Mouse (Mus musculus): ENCODE data around the gene Gm8300. TPM values are rescaled to one million over a fixed set of nuclear protein-coding genes. Genes with fewer than 3 reads are reported as not detected.
"Not testable (repeated sequence)": the region's sequence is repeated elsewhere in the genome, so short reads cannot be mapped to it uniquely, and the experiment has no call there.

Gene Gm8300
- polyA plus RNA-seq, 2 experiments, result not detected

- no peaks in the 10 kb centered on the region for H3K27me3 ChIP-seq (ENCODE audit: control insufficient read depth, insufficient read depth, low read length)
- peak within 1 kb of the TSS; percentile 93 for H3K4me3 ChIP-seq (ENCODE audit: insufficient read depth in 1 of 2, low read depth in 2 of 2, low read length in 2 of 2)
- H3K27ac ChIP-seq, result peak within 1 kb of the TSS; percentile 51
- WGBS (ENCODE audit: insufficient replicate concordance), result 3% methylated on average over 44 of the region's 45 CpGs
- H3K36me3 ChIP-seq (replicated peaks; ENCODE audit: control insufficient read depth, insufficient read depth, low read depth), result peaks cover 14% of the 10 kb centered on the region
- peak; percentile 94 for ATAC-seq (ENCODE audit: insufficient read depth)
- peak within 1 kb of the TSS; percentile 97 for H3K9ac ChIP-seq (replicated peaks)
- peak within 1 kb of the TSS; percentile 73 for H3K4me2 ChIP-seq (ENCODE audit: low read depth)
- H3K4me1 ChIP-seq (replicated peaks; ENCODE audit: control insufficient read depth in 2 of 2, insufficient read depth in 2 of 2, low read length in 1 of 2), result peaks cover 9 to 11% of the 10 kb centered on the region in 2 experiments
- TF ChIP-seq CTCF (IDR thresholded peaks at IDR 0.05; ENCODE audit: low read depth) (no peak), EP300 (IDR thresholded peaks at IDR 0.05; ENCODE audit: low read depth) (0 out of 2 replicates have a peak, but pooled peaks have one; percentile 34)
- no peaks in the 10 kb centered on the region for H3K9me3 ChIP-seq (ENCODE audit: control insufficient read depth, low read length)
- DNase-seq (ENCODE audit: low read depth in 3 of 3, low spot score in 3 of 3), result peak; percentile 89 to 92 (median 90)
Observed at GRCm38 (mm10) chr12:87471964-87472786, 41.9 kb upstream of the Gm8300 start, which contains the start of gene Snw1. TSS of gene Snw1 (minus strand) at chr12:87472274.

- Histone ChIP-seq H3K27me3 (ENCODE audit: control insufficient read depth, insufficient read depth, low read length) (no peaks in the 10 kb centered on the region), H3K36me3 (replicated peaks; ENCODE audit: control insufficient read depth, insufficient read depth, low read depth) (no peaks in the 10 kb centered on the region), H3K4me1 (replicated peaks; ENCODE audit: control insufficient read depth in 2 of 2, insufficient read depth in 2 of 2, low read length in 1 of 2) (peaks cover 9 to 11% of the 10 kb centered on the region in 2 experiments), H3K9me3 (ENCODE audit: control insufficient read depth, low read length) (no peaks in the 10 kb centered on the region), H3K4me2 (ENCODE audit: low read depth) (no peak overlapping the region), H3K9ac (replicated peaks) (no peak overlapping the region), H3K4me3 (ENCODE audit: insufficient read depth in 1 of 2, low read depth in 2 of 2, low read length in 2 of 2) (no peak overlapping the region), H3K27ac (no peak overlapping the region)
- 51% methylated on average over 3 of the region's 3 CpGs for WGBS (ENCODE audit: insufficient replicate concordance)
- ATAC-seq (ENCODE audit: insufficient read depth) (no peak), DNase-seq (ENCODE audit: low read depth in 3 of 3, low spot score in 3 of 3) (no peak)
- no peak for TF ChIP-seq CTCF (IDR thresholded peaks at IDR 0.05; ENCODE audit: low read depth)
Observed at GRCm38 (mm10) chr12:87474756-87475155, 39.4 kb upstream of the Gm8300 start.

- 77% methylated on average over 5 of the region's 5 CpGs for WGBS (ENCODE audit: insufficient replicate concordance)
- not testable (repeated sequence) for H3K4me2 ChIP-seq (ENCODE audit: low read depth)
Observed at GRCm38 (mm10) chr12:87482482-87482881, 31.6 kb upstream of the Gm8300 start.

GRCm38 (mm10) chr12:87488683-87489082 lies 25.4 kb upstream of the Gm8300 start:
- not testable (repeated sequence) for H3K9me3 ChIP-seq (ENCODE audit: control insufficient read depth, low read length); H3K27me3 ChIP-seq (ENCODE audit: control insufficient read depth, insufficient read depth, low read length); H3K4me2 ChIP-seq (ENCODE audit: low read depth); H3K27ac ChIP-seq; ATAC-seq (ENCODE audit: insufficient read depth); H3K36me3 ChIP-seq (replicated peaks; ENCODE audit: control insufficient read depth, insufficient read depth, low read depth); H3K4me3 ChIP-seq (ENCODE audit: insufficient read depth in 1 of 2, low read depth in 2 of 2, low read length in 2 of 2); DNase-seq (ENCODE audit: low read depth in 3 of 3, low spot score in 3 of 3); H3K4me1 ChIP-seq (replicated peaks; ENCODE audit: control insufficient read depth in 2 of 2, insufficient read depth in 2 of 2, low read length in 1 of 2); H3K9ac ChIP-seq (replicated peaks)
- WGBS (ENCODE audit: insufficient replicate concordance), result 22% methylated on average over 2 of the region's 2 CpGs

More at GRCm38 (mm10) chr12:87482482-87482881, 31.6 kb upstream of the Gm8300 start:
- H3K27ac ChIP-seq; H3K9me3 ChIP-seq (ENCODE audit: control insufficient read depth, low read length); H3K9ac ChIP-seq (replicated peaks); ATAC-seq (ENCODE audit: insufficient read depth); H3K4me1 ChIP-seq (replicated peaks; ENCODE audit: control insufficient read depth in 2 of 2, insufficient read depth in 2 of 2, low read length in 1 of 2); H3K4me3 ChIP-seq (ENCODE audit: insufficient read depth in 1 of 2, low read depth in 2 of 2, low read length in 2 of 2); H3K36me3 ChIP-seq (replicated peaks; ENCODE audit: control insufficient read depth, insufficient read depth, low read depth); H3K27me3 ChIP-seq (ENCODE audit: control insufficient read depth, insufficient read depth, low read length); DNase-seq (ENCODE audit: low read depth in 3 of 3, low spot score in 3 of 3): not testable (repeated sequence)

GRCm38 (mm10) chr12:87494421-87494820 lies 19.7 kb upstream of the Gm8300 start, which contains the start of gene Gm5788:
TSS of gene Gm5788 (plus strand) at chr12:87494721.
- WGBS (ENCODE audit: insufficient replicate concordance), result 77% methylated on average over 3 of the region's 3 CpGs
- ATAC-seq (ENCODE audit: insufficient read depth); H3K27me3 ChIP-seq (ENCODE audit: control insufficient read depth, insufficient read depth, low read length); H3K4me2 ChIP-seq (ENCODE audit: low read depth); H3K9ac ChIP-seq (replicated peaks); H3K27ac ChIP-seq; H3K4me1 ChIP-seq (replicated peaks; ENCODE audit: control insufficient read depth in 2 of 2, insufficient read depth in 2 of 2, low read length in 1 of 2); DNase-seq (ENCODE audit: low read depth in 3 of 3, low spot score in 3 of 3); H3K4me3 ChIP-seq (ENCODE audit: insufficient read depth in 1 of 2, low read depth in 2 of 2, low read length in 2 of 2); H3K36me3 ChIP-seq (replicated peaks; ENCODE audit: control insufficient read depth, insufficient read depth, low read depth); H3K9me3 ChIP-seq (ENCODE audit: control insufficient read depth, low read length): not testable (repeated sequence)

- not testable (repeated sequence) for H3K36me3 ChIP-seq (replicated peaks; ENCODE audit: control insufficient read depth, insufficient read depth, low read depth); ATAC-seq (ENCODE audit: insufficient read depth); H3K9ac ChIP-seq (replicated peaks); H3K27ac ChIP-seq; H3K9me3 ChIP-seq (ENCODE audit: control insufficient read depth, low read length); H3K4me1 ChIP-seq (replicated peaks; ENCODE audit: control insufficient read depth in 2 of 2, insufficient read depth in 2 of 2, low read length in 1 of 2); H3K4me2 ChIP-seq (ENCODE audit: low read depth); H3K27me3 ChIP-seq (ENCODE audit: control insufficient read depth, insufficient read depth, low read length); H3K4me3 ChIP-seq (ENCODE audit: insufficient read depth in 1 of 2, low read depth in 2 of 2, low read length in 2 of 2); DNase-seq (ENCODE audit: low read depth in 3 of 3, low spot score in 3 of 3)
- WGBS (ENCODE audit: insufficient replicate concordance), result 44% methylated on average over 3 of the region's 3 CpGs
Observed at GRCm38 (mm10) chr12:87519616-87520015, 5.5 kb downstream of the Gm8300 start.

Measured in liver, embryonic 14.5 days (tissue).